Mouse (Mus musculus): ENCODE results near the gene Chic2. TPM values are rescaled to one million over a fixed set of nuclear protein-coding genes. Genes with fewer than 3 reads are reported as not detected.

Chic2 gene
- polyA plus RNA-seq, 1 experiment: 16.6 TPM

GRCm38 (mm10) chr5:75035475-75035874 lies 9.1 kb downstream of the Chic2 start:
- Histone ChIP-seq H3K27me3 (ENCODE audit: control insufficient read depth, insufficient read depth, low read length) (no peaks in the 10 kb centered on the region), H3K4me1 (ENCODE audit: control insufficient read depth, insufficient read depth, low read length) (no peaks in the 10 kb centered on the region), H3K27ac (ENCODE audit: insufficient read depth, low read length) (no peak overlapping the region), H3K4me3 (replicated peaks; ENCODE audit: insufficient read depth, low read depth, low read length) (no peak overlapping the region)
- 92% methylated on average over 3 of the region's 3 CpGs for WGBS
- TF ChIP-seq POLR2A (IDR thresholded peaks at IDR 0.05; ENCODE audit: borderline replicate concordance, insufficient read depth, low read length) (no peak), CTCF (IDR thresholded peaks at IDR 0.05; ENCODE audit: borderline replicate concordance, insufficient read depth, low read depth, low read length) (no peak)
- no peak for DNase-seq

DNA sequence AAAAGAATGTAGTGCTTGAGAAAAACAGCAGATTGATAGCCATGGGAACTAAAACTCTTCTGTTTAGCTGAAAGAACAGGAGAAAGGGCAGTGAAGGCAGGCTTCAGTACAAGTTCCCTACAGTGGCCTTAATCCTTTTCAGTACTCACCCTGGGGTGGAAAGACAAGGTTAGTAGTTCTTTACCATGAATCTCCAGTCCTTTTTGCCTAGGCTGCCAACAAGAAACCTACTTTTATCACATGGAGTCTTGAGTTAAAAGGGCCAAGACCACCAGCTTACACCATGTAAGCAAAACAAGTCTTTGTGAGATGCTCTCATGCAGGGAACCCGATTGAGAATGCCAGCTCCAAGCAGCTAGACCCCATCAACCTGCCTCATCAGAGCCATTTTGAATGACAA lies 29.8 kb downstream of the Chic2 start:
- H3K27me3 ChIP-seq (ENCODE audit: control insufficient read depth, insufficient read depth, low read length): no peaks in the 10 kb centered on the region
- no peaks in the 10 kb centered on the region for H3K4me1 ChIP-seq (ENCODE audit: control insufficient read depth, insufficient read depth, low read length)
- H3K4me3 ChIP-seq (replicated peaks; ENCODE audit: insufficient read depth, low read depth, low read length): no peak overlapping the region
- H3K27ac ChIP-seq (ENCODE audit: insufficient read depth, low read length): no peak overlapping the region
- DNase-seq: no peak
- 39% methylated on average over 1 of the region's 1 CpGs for WGBS
- no peak for TF ChIP-seq CTCF (IDR thresholded peaks at IDR 0.05; ENCODE audit: borderline replicate concordance, insufficient read depth, low read depth, low read length)
- no peak for TF ChIP-seq POLR2A (IDR thresholded peaks at IDR 0.05; ENCODE audit: borderline replicate concordance, insufficient read depth, low read length)

DNA sequence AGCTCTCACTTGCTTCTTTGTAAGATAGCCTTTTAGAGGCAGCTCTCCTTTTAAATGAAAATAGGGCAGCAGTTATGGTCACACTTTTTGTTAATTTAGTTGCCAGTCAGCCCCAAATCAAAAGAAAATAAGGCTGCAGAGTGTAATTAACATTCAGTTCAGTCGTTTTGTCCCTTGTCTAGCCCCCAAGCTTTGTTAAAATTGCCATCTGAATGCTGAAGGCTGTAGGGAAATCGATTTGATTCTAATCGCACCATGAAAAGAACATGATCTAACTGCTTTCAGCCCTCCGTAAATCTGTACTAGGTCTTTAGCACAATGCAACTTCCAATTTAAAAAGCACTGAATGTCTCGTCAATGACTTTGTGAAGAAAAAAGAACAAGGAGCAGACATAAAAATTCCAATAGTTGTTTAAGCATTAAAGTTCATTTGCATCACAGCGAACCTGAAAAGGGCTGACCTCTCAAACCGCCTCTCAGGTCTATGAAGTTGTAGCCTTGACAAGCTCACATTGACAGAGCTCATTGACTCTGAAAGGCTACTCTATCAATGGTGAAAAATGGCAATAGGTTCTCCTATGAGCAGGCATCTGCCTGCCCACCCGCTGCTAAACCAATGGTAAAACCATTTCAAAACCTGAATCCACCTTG lies 31.7 kb downstream of the Chic2 start:
- Histone ChIP-seq H3K27ac (ENCODE audit: insufficient read depth, low read length) (no peak overlapping the region), H3K4me1 (ENCODE audit: control insufficient read depth, insufficient read depth, low read length) (no peaks in the 10 kb centered on the region), H3K27me3 (ENCODE audit: control insufficient read depth, insufficient read depth, low read length) (no peaks in the 10 kb centered on the region), H3K4me3 (replicated peaks; ENCODE audit: insufficient read depth, low read depth, low read length) (no peak overlapping the region)
- no peak for DNase-seq
- 65% methylated on average over 8 of the region's 8 CpGs for WGBS
- TF ChIP-seq POLR2A (IDR thresholded peaks at IDR 0.05; ENCODE audit: borderline replicate concordance, insufficient read depth, low read length) (no peak), CTCF (IDR thresholded peaks at IDR 0.05; ENCODE audit: borderline replicate concordance, insufficient read depth, low read depth, low read length) (no peak)

DNA sequence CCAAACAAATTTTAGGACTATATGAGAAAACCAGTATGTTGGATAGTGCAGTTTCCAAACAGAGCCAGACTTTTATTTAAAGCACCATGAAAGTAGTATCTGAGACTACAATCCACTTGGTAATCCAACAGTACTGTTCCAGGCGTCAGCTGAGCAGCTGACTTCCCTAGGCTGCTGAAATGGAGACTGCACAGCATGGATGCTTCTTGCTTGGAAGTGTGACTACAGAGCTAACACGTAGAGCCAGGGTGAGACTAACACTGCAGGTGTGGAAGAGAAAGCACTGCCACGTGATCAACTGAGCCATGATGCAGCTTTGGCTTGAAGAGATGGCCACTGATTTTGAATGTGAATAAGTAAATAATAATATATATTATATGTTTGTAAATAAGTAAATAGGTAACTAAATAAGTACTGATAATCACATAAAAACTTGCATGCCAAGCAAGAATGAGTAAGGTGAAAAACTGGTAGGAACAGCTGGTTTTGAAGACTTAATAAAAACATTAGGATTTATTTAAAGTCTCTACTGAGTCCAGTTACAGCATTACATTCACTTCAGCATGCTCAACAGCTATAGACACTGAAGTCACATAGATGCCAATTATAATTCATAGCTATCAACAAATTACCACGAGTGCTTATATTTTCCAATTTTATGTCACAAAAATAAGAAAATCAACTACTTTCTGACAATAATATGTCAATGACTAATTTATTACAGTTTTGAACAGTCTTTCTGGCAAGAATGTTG lies 32.4 kb downstream of the Chic2 start:
- DNase-seq: peak; percentile 18 to 27
- 28% methylated on average over 4 of the region's 4 CpGs for WGBS
- H3K27ac ChIP-seq (ENCODE audit: insufficient read depth, low read length): no peak overlapping the region

GRCm38 (mm10) chr5:75004755-75005154 lies 39.8 kb downstream of the Chic2 start:
- H3K27me3 ChIP-seq (ENCODE audit: control insufficient read depth, insufficient read depth, low read length): no peaks in the 10 kb centered on the region
- no peak overlapping the region for H3K4me3 ChIP-seq (replicated peaks; ENCODE audit: insufficient read depth, low read depth, low read length)
- 66% methylated on average over 3 of the region's 3 CpGs for WGBS
- no peak overlapping the region for H3K27ac ChIP-seq (ENCODE audit: insufficient read depth, low read length)
- no peak for TF ChIP-seq POLR2A (IDR thresholded peaks at IDR 0.05; ENCODE audit: borderline replicate concordance, insufficient read depth, low read length)
- TF ChIP-seq CTCF (IDR thresholded peaks at IDR 0.05; ENCODE audit: borderline replicate concordance, insufficient read depth, low read depth, low read length): no peak
- H3K4me1 ChIP-seq (ENCODE audit: control insufficient read depth, insufficient read depth, low read length): no peaks in the 10 kb centered on the region
- DNase-seq: no peak

More for the DNA sequence above, 32.4 kb downstream of the Chic2 start:
- no peak for TF ChIP-seq POLR2A (IDR thresholded peaks at IDR 0.05; ENCODE audit: borderline replicate concordance, insufficient read depth, low read length)
- no peak for TF ChIP-seq CTCF (IDR thresholded peaks at IDR 0.05; ENCODE audit: borderline replicate concordance, insufficient read depth, low read depth, low read length)
- H3K4me3 ChIP-seq (replicated peaks; ENCODE audit: insufficient read depth, low read depth, low read length): no peak overlapping the region
- no peaks in the 10 kb centered on the region for H3K27me3 ChIP-seq (ENCODE audit: control insufficient read depth, insufficient read depth, low read length)
- no peaks in the 10 kb centered on the region for H3K4me1 ChIP-seq (ENCODE audit: control insufficient read depth, insufficient read depth, low read length)

DNA sequence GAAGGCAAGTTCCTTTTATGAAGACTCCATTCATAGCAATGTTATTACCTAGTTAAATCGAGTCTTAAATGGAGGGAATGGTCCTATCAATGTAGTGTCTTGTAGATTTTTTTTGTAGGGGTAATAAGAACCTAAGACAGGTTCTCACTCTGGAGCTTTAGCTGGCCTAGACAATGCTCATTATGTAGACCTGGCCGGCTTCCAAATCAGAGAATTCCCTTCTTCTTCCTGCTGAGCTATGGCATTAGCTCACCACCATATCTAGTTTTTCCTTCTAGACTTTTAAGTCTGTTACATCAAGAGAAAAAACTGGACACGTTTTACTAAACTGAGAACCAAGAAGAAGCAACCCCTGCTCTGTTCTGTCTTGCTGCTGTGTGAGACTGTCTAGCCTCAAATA lies 42.5 kb downstream of the Chic2 start:
- TF ChIP-seq POLR2A (IDR thresholded peaks at IDR 0.05; ENCODE audit: borderline replicate concordance, insufficient read depth, low read length): no peak
- no peak for TF ChIP-seq CTCF (IDR thresholded peaks at IDR 0.05; ENCODE audit: borderline replicate concordance, insufficient read depth, low read depth, low read length)
- WGBS: 60% methylated on average over 3 of the region's 3 CpGs
- Histone ChIP-seq H3K27me3 (ENCODE audit: control insufficient read depth, insufficient read depth, low read length) (no peaks in the 10 kb centered on the region), H3K4me3 (replicated peaks; ENCODE audit: insufficient read depth, low read depth, low read length) (no peak overlapping the region), H3K4me1 (ENCODE audit: control insufficient read depth, insufficient read depth, low read length) (no peaks in the 10 kb centered on the region), H3K27ac (ENCODE audit: insufficient read depth, low read length) (no peak overlapping the region)
- DNase-seq: peak; percentile 30 to 65

DNA sequence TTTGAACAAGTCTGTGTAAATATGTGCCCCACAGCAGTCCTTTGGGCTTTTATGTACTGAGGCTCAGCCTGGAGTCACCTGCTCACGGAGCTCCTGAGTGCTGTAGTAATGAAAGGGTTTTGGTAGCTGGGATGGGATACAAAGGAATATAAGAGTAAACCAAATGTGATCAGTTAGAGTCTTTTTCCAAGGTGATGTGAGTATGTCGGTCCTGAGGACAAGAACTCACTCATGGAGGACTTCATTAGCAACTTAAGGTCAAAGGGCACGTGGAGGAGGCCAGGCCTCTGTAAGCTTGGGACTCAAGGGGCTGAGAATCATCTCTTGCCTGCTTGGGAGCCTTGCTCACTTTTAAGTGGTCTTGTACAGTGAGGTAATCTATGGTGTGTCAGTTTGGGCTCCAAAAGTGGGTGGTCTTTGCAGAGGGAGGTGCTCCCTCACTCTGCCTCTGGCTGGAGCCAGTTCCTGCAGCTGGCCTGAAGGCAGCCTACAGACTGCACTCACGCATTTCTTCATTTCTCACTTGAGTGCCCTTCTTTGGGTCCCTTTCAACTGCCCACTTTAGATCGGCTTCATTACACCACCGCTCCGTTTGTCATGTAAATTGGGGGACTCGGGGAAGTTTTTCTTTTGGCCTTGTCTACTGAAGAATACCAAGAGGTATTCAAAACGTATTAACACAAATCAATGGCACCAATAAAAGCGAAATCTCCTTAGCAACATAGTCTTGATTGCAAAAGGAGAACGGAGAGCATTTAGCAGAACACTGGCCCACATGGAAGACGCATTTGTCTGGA lies 45.7 kb downstream of the Chic2 start:
- H3K4me3 ChIP-seq (replicated peaks; ENCODE audit: insufficient read depth, low read depth, low read length): no peak overlapping the region
- TF ChIP-seq CTCF (IDR thresholded peaks at IDR 0.05; ENCODE audit: borderline replicate concordance, insufficient read depth, low read depth, low read length): no peak
- no peak for TF ChIP-seq POLR2A (IDR thresholded peaks at IDR 0.05; ENCODE audit: borderline replicate concordance, insufficient read depth, low read length)
- no peaks in the 10 kb centered on the region for H3K27me3 ChIP-seq (ENCODE audit: control insufficient read depth, insufficient read depth, low read length)
- DNase-seq: no peak
- H3K4me1 ChIP-seq (ENCODE audit: control insufficient read depth, insufficient read depth, low read length): no peaks in the 10 kb centered on the region
- no peak overlapping the region for H3K27ac ChIP-seq (ENCODE audit: insufficient read depth, low read length)
- 49% methylated on average over 12 of the region's 12 CpGs for WGBS
